8 mouse cellular contexts compared by ENCODE assay signal in genomic region chr4:85402823-85403222, GRCm38 (mm10).
DNase-seq lines count a peak whose midpoint lies in the region; ATAC-seq lines count a peak whose summit lies in the region.

No protein-coding gene starts in this region.

- no peak overlapping the region for H3K9ac ChIP-seq in kidney, embryonic 15.5 days

- ATAC-seq in kidney, embryonic 15.5 days (replicated peaks; ENCODE audit: low FRiP score), result no peak
- ATAC-seq in activated CD4-positive, CD25-positive, alpha-beta regulatory T cell, adult 4 months, result no peak

- no peak overlapping the region for H3K4me3 ChIP-seq in kidney, embryonic 15.5 days (replicated peaks)
- H3K4me3 ChIP-seq in limb, embryonic 10.5 days, result no peak overlapping the region

- no peaks in the 10 kb centered on the region for H3K9me3 ChIP-seq in kidney, embryonic 15.5 days (replicated peaks)
- no peaks in the 10 kb centered on the region for H3K9me3 ChIP-seq in limb, embryonic 10.5 days (replicated peaks)

- peak; percentile 74 for DNase-seq in kidney, adult 18-20 months
- DNase-seq in R1 (ENCODE audit: low read depth, low spot score), result peak; percentile 63
- peak; percentile 52 to 64 for DNase-seq in cerebellum, postnatal 36 days
- DNase-seq in heart, postnatal 4 days, result peak; percentile 80
- peak; percentile 80 for DNase-seq in limb, embryonic 10.5 days (ENCODE audit: low spot score)
- peak; percentile 61 to 79 for DNase-seq in right cerebral cortex, postnatal 10 days (ENCODE audit: low spot score in 2 of 2)

- no peak overlapping the region for H3K4me2 ChIP-seq in kidney, embryonic 15.5 days

- 39% methylated on average over 4 of the region's 4 CpGs for WGBS in kidney, embryonic 15.5 days
- WGBS in limb, embryonic 10.5 days, result 57% methylated on average over 4 of the region's 4 CpGs

- no peaks in the 10 kb centered on the region for H3K36me3 ChIP-seq in kidney, embryonic 15.5 days
- no peaks in the 10 kb centered on the region for H3K36me3 ChIP-seq in limb, embryonic 10.5 days

- no peaks in the 10 kb centered on the region for H3K27me3 ChIP-seq in kidney, embryonic 15.5 days
- no peaks in the 10 kb centered on the region for H3K27me3 ChIP-seq in limb, embryonic 10.5 days (ENCODE audit: low read depth, poor library complexity, severe bottlenecking)

- no peaks in the 10 kb centered on the region for H3K4me1 ChIP-seq in kidney, embryonic 15.5 days
- H3K4me1 ChIP-seq in limb, embryonic 10.5 days, result no peaks in the 10 kb centered on the region

- H3K27ac ChIP-seq in kidney, embryonic 15.5 days, result no peak overlapping the region
- H3K27ac ChIP-seq in limb, embryonic 10.5 days, result no peak overlapping the region
